Mouse (Mus musculus) cerebellum, adult (tissue): Measurements from ENCODE around the gene Acta1.

Experiments
- ATAC-seq: cut with Nextera tagmentation; 2 replicates; pipeline ENCODE4 v1.9.2; 2017; ENCODE audit warnings: mild to moderate bottlenecking, moderate library complexity, mixed read lengths; ENCODE audit not compliant: insufficient number of reproducible peaks, low FRiP score, low TSS enrichment

The Acta1 gene

DNA sequence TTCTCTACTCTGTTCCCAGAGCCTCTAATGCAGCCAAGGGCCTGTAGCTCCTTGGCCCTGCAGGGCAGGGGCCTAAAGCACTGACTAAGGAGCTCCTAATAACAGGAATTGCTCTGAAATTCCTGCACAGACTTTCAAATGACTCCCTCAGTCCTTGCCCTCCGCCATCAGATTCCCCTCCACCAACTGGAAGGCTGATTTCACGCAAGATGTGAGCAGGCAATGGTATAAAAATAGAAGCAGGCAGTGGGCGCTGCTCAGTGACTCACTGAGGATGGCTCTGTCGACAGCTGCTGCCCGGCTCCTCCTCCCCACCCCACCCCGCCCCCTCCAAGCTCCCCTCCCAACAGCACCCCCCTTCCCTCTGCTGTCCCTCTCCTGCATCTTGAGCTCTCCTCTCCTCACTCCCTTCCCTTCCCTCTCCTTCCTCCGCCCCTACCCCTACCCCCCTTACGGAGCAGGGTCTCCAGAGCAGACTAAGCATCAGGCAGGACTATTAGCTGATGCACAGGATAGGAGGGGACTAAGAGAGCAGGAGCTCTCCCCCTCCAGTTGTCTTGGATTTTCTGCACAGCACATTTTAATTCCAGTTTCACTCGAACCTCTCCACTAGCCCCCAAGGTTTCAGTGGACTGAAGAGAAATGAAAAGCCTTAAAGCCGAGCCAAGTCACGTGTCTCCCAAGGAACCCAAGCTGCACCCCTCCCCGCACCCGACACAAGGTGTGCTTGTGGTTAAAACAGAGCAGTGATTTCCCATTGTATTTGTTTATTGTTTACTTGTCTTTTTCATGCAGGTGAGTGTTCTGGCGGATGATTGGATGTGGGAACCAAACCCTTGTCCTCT lies 9.6 kb downstream of the Acta1 start:
- ATAC-seq = no peak

DNA sequence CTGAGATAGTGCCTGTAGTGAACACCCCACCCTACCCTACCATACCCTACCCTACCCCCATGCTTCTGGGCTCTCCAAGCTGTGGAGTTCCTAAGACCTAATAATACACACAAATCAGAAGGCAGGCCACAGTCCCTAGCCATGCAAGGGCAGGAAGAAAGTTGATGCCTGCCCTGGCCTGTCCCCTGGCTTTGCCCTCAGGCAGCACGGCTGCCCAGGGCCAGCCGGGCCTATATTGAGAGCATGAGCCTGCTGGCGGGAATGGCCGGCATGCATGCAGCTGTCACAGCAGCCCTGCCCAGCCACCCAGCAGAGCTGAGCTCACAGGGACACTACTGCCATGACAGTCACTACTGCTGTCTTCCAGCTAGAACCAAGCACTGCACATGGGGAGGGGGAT lies 11.5 kb downstream of the Acta1 start:
- no peak for ATAC-seq

DNA sequence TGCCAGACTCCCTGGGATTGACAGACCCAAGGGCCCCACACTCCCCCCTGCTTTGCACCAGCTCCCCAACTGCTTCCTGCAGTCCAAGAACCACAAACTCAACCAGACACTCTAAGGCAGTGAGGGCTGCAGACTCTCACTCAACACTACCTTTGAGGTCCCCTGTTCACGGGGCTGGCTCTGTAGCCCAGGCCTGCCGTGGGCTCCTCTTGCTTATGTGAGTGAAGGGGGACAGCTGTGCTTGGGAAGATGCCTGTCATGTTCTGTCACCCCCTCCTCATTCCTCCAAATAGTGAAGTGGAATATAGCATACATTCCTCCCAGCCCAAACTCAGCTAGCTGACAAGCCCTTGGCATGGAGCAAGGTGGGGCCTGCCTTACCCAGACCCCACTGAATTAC lies 12.1 kb downstream of the Acta1 start:
- no peak for ATAC-seq

DNA sequence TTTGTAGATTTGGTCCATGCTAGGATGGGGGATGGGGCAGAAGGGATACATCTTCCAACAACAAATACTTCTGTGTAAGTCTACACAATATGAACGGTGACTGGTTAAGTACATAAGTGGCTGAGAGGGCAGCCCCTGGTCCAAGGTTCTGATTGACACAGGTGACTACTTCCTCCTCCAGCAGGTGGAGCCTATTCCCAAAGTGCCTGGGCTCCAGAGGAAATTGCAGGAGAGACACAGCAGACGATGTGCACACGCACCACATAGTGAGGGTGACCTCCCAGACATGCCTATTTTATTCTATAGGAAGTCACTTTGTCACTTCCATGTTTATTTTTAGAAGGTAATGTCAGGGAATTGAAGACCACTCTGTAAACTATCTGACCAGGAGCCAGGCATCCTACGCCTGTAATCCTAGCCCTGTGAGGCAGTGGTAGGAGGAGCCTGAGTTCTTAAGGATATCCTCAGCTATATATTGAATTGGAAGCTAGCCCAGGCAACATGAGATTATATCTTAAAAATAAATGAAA lies 13.7 kb downstream of the Acta1 start:
- no peak for ATAC-seq

DNA sequence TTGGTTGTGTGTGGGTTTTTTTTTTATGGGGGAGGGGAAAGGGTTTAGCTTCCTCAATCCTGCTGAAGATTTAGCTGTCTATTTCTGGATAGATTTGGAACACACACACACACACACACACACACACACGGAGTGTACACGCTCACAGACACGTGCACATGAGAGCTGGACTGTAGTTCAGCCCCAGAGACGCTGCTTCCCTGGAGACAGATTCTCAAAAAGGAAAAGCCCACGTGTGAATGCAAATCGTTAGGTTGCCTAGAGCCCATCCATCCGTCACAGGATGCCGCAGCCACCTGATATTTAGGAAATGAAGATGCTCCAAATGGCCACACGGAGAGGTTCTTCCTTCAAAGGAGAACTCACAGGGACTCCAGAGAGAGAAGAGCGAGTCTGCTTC lies 14.3 kb downstream of the Acta1 start:
- no peak for ATAC-seq

DNA sequence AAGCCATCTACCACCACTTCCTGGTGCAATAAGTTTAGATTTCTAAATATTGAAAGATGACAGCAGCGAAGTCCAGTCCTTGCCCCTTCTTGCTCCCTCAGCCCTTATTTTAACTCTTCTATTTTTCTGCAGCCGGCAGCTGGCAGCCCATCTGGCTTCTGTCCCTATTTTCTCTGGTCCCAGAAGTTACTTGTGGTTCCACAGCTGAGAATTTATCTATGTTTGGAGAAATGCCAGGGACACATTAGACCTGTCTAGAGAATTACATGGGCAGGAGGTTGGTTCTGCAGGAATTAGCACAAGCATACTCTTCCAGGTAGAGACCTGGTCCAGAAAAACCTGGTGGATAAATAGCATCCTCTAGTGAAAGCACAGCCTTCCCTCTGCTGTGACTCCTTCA lies 16.7 kb downstream of the Acta1 start:
- ATAC-seq = no peak

DNA sequence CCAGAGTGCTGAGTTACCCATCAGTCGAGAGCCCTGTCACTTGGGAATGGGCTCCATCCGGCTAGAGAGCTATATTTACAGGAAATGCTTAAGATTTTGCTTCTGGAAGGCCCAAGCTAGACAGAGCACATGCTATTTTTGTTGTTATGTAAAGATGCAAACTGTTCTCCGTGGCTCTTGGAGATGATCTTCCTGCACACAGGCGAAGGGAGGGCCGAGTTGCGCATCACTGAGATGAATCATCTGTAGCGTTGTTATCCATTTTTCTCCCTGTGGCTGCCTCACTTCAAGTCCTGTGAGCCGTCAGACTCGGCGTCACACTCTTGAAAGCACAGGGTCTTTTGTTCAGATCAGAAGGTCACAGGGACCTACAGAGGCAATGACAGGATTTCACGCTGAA lies 20.2 kb downstream of the Acta1 start:
- no peak for ATAC-seq

DNA sequence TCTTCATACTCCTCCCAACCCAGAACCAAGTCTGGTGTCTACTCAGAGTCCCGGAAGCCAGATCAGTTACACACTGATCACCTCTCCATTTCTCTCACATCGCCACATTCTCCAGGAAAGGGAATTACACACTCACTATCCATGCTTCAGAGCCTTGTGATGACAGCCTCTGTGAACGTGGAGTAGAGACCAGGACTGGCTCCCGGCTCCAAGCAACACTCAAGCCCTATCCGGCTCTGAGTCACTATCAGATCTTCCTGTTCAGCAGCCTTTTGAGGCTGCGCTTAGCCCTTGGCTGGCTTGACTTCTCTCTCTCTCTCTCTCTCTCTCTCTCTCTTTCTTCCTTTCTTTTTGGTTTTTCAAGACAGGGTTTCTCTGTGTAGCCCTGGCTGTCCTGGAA lies 21.2 kb downstream of the Acta1 start:
- ATAC-seq = no peak

DNA sequence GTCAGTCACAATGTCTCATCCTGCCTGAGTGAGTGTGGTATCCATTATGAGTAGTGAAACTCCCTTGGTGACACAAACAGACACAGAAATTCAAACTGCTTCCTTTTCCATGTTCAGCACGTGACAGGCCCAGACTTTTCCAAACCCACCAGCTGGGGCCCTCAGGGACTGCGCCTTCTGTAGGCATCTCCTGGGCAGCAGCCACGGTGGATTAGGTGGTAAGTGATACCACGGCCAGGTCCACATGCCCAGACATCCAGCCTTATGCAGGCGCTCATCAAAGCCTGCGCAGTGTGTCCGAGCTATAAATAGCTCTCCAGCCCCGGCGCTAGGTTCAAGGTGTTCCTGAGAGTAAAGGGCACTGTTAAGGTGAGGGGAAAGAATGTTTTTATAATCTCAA lies 22.5 kb downstream of the Acta1 start:
- ATAC-seq = no peak

DNA sequence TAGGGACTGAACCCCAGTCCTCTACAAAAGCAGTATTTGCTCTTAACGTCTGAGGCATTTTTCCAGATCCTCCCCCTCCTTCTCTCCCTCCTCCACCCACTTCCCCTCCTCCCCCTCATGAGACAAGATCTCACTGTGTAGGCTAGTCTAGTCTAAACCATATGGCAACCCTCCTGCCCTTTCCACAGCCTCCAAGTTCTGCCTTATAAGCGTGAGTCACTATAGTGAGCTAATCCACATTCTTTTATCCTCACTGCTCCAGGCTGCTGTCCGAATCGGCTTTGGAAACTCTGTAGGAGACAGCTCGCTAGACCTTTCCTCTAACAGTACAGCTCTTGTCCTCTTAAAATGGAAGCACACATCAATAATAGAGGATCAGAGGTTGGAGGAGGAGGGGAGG lies 27.6 kb downstream of the Acta1 start:
- no peak; the same call in 1 of the 2 replicates for ATAC-seq

DNA sequence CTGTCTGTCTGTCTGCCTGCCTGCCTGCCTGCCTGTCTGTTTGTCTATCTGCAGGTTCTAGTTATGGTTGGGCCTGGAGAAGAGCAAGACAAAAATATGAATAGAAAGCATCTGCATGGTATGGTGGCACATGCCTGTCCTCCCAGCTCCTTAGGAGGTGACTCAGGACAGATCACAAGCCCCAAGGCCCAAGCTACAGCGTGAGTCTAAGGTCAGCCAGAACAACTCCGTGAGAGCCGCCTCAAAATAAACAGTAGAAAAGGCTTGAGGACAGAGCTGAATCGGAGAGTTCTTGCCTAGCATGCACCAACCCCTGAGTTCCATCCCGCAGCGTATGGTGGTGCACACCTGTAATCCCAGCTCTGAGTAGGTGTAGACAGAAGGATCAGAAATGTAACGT lies 28.8 kb downstream of the Acta1 start:
- no peak for ATAC-seq

DNA sequence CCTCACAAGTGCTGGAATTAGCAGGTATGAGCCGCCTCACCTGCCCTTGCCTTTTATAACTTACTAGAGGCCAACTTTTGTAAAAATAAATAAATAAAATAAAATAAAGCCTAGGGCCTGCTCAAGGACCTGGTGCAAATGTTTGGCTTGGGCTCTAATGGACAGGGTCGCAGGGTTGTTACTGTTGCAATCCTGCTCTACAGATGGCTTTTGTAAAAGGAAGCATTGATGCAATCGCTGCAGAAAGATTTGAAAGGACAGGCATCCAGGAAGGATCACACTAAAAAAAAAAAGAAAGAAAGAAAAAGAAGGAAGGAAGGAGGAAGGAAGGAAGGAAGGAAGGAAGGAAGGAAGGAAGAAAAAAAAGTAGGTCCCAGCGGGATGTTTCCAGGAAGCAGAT lies 34.2 kb downstream of the Acta1 start:
- no peak for ATAC-seq

DNA sequence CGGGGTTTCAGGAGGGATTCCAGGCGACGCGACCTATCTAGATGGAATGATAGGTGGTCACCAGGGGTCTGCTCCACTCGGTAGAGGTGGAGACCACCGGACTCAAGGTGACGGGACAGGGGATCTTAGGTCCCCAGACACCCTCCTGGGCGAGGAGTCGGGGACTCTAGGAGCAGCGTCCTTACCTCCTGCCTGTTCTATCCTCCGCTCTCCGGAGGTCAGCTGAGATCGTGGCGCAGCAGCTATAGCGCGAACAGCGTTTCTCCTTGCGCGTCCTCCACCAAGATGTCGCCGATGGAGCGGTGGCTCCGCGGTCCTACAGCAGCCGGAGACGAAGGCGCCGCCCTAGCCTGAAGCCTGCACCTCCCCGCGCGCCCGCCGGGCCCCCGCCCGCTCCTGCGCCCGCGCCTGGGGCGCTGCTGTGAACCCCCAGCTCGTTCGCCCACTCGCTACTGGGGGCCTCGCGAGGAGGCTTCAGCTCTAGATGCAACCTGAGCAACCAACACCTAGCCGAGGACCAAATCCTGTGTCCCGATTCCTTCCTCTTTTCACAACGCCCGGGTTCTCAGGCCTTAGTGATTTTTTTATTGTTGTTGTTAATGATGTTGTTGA lies 34.8 kb downstream of the Acta1 start, which contains the start of gene Ccsap:
Gene Ccsap, minus strand, starts transcription at position 562 of the 612 bp plus-strand sequence.
- ATAC-seq = peak; percentile 67

DNA sequence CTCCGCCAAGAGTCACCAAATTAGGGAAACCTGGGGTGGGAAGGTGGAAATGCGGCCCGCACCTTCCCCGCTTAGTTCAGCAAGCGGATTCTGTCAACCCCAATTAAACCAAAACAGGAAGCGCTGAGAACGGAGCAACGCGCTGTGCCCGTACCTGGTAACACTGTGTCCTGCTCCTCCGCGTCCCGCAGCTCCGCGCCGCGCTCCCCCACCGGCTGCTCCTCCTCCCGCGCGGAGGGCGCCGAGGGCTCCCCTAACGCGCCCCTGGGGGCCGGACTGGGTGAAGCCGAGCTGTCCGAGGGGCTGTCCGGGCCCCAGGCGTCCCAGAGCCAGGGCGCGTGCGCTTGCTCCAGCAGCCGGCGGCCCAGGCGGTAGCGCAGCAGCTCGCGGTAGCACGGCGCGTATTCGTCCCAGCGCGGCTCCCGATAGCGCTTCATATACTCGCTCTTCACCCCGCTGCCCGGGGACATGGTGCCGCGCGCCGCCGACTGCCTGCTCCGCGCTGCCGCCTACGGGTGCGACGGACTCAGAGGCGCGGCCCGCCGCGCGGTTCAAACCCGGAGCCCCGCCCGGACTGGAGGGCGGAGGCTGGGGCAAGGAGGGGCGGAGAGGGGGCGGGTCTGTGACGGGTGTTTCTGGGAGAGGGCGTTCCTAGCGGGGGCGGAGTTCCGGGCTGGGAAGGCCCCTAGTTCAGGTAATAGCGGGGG lies 35.5 kb downstream of the Acta1 start:
- ATAC-seq = peak; percentile 83

DNA sequence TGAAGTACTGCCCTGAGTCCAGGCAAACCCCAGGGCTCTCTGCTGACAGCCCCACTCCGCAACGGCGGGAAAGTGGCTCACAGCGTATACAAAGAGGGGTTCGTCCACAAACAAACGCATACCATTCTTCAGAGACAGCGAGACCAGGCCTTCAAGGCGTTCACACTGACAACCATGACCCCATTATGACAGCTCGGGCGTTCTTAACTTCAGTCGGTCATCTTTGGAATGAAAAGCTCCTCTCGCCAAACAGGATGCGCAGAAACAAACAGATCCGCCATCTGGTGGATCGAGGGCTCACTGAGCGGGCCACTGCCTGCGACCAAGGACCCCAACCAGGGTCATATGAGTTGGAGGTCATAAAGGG lies 36.0 kb downstream of the Acta1 start:
- ATAC-seq = 0 out of 2 replicates have a peak, but pooled peaks have one; percentile 1

DNA sequence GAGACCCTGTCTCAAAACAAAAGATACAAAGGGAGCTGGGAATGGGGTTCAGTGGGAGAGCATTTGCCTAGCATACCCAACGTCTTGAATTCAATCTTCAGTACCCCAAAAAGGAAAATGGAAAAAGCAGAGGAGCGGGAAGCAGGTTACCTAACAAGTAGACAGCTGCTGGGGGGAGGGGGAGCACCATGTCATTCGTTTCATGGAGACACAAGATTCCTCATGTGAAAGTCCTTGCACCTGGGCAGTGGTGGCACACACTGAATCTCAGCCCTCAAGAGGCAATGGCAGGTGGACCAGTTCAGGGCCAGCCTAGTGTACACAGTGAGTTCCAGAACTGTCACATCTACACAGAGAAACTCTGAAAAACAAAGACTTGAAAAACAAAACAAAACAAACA lies 37.2 kb downstream of the Acta1 start:
- no peak for ATAC-seq

DNA sequence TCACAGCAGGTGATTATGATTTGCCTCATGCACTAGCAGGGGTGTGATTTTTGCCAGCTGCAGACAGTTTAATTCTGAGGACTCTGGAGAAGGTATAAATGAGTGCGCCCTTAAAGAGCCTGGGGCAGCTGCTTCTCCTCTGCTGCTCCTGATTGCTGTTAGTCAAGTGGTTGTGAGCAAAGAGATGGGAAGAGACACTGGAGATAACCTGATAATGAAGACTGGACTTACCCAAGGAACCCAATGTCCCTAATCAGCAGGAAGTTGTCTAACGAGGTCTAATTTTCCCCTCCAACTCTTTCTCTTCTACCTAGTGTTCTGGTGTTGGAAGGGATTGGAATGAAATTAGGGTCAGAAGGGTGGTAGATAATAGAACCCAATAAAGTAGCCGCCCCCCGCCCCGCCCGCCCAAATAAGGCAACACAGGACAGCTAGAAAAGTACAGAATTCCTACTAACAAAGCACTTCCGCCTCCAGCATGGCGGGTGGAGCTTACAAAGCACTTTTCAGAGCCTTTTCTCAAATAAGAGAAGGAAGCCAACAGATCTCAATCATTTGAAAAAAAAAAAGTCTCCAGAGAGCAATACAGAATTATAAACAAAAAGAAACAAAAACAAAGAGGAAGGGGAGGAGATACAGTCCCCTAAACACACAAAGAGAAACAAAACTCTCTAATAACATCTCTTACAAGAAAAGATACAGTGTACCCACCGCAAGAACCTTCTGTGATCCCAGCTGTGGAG lies 39.6 kb downstream of the Acta1 start:
- ATAC-seq = no peak

DNA sequence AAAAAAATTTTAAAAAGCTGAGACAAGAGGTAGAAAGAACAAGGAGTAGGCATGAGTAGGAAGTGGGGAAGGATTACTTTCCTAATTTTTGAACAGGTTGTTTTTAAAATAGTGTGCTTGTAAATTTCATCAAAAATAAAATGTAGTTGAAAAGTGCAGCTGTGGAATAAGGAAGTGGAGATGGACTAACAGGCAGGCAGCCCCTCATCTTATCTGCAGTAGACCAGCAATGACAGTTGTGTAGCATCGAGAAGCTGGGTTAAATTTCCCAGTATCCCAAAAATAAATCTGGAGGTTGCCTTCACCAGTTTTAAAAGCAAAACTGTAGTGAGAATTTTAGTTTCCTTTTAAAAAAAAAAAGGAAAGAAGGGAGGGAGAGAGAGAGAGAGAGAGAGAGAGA lies 40.3 kb downstream of the Acta1 start:
- ATAC-seq = no peak

DNA sequence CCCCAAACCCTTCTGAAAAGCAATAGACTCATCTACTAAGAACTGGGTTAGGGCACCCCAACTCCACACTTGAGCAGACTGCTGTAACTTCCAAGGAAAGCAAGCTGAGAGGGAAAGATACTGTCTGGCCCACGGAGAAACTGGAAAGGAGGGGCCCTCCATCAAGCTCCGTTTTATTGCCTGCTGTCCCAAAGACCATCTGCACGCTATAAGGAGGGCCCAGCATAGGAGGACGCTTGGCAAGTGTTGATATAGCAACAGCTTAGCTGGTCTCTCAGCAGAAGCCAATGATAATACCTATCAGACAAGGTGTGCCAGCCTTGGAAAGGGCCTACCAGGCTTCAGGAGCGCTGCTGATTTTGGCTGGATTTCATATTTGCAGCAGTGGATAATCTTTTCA lies 43.0 kb downstream of the Acta1 start:
- no peak for ATAC-seq

DNA sequence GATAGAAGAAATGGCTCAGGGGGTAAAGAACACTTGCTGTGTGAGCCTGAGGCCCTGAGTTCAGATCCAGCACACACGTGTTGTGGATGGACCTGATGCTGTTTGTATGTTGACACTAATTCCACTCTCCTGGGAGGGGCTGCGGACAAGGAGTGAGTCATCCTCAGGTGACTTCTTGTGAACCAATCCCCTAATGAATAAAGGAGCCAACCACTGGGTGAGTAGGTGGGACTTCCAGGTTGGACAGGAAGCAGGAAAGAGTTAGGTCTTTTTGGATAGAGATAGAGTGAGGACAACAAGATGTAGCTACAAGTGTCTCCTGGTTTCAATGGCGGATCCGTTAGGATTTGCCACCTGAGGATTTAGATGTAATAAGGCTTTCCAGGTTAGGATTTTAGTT lies 45.2 kb downstream of the Acta1 start:
- no peak for ATAC-seq
